Mouse (Mus musculus) lung, embryonic 16.5 days (tissue): ENCODE data around the gene Hba-a2. TPM values are rescaled to one million over a fixed set of nuclear protein-coding genes. Genes with fewer than 3 reads are reported as not detected.
A peak's percentile ranks its signal among the peaks of the same experiment; 100 is the strongest.
"Not testable (repeated sequence)": the region's sequence is repeated elsewhere in the genome, so short reads cannot be mapped to it uniquely, and the experiment has no call there.

Experiments used
- ATAC-seq: fragments of 200-750 bp; cut with Nextera tagmentation; 2 replicates; pipeline ENCODE4 v1.8.0; 2017; ENCODE audit warnings: low read depth, mild to moderate bottlenecking, moderate library complexity
- H3K27ac ChIP-seq: fragments of 300-500 bp; sonication (generic); 2 replicates; pipeline ENCODE4 v1.5.1; 2014; ENCODE audit warnings: mild to moderate bottlenecking, control low read depth, low read length
- H3K27me3 ChIP-seq: fragments of 300-500 bp; sonication (generic); 2 replicates; pipeline ENCODE4 v1.6.1; 2014; ENCODE audit warnings: low read depth, low read length, mixed read lengths; ENCODE audit not compliant: control insufficient read depth, insufficient read depth
- H3K36me3 ChIP-seq: fragments of 300-500 bp; sonication (generic); 2 replicates; pipeline ENCODE4 v1.6.1; 2014; ENCODE audit warnings: low read length; ENCODE audit not compliant: control insufficient read depth, insufficient read depth
- H3K4me1 ChIP-seq: fragments of 300-500 bp; sonication (generic); replicated peaks from 2 replicates; pipeline ENCODE4 v1.6.1; 2014; ENCODE audit warnings: low read length, mixed read lengths; ENCODE audit not compliant: control insufficient read depth, insufficient read depth
- H3K4me2 ChIP-seq: fragments of 300-500 bp; sonication (generic); 2 replicates; pipeline ENCODE4 v1.6.1; 2014; ENCODE audit warnings: low read depth, low read length, control low read depth
- H3K4me3 ChIP-seq: fragments of 300-500 bp; sonication (generic); 2 replicates; pipeline ENCODE4 v1.5.1; 2014; ENCODE audit warnings: mild to moderate bottlenecking, low read length, control low read depth
- H3K9ac ChIP-seq: fragments of 300-500 bp; sonication (generic); 2 replicates; pipeline ENCODE4 v1.6.1; 2014; ENCODE audit warnings: low read length, control low read depth
- H3K9me3 ChIP-seq: fragments of 300-500 bp; sonication (generic); 2 replicates; pipeline ENCODE4 v1.6.1; 2016; ENCODE audit warnings: low read length; ENCODE audit not compliant: control insufficient read depth
- WGBS: fragments of 180-500 bp; shearing (Covaris S2); extraction: QIAGEN DNeasy Blood & Tissue Kit; methylation state at CpG from one replicate; pipeline ENCODE4 v1.1.7; 2014; 5-methylcytosine and 5-hydroxymethylcytosine counted together
- polyA plus RNA-seq: library from polyadenylated mRNA; unstranded; fragments of >200 nt; fragmentation: Nextera tagmentation; extraction: Ambion mirVana; gene quantifications from 2 replicates; pipeline ENCODE4 v1.2.1, GENCODE M21; 2015

The Hba-a2 gene
- 22,746 and 25,203 TPM in 2 replicates for polyA plus RNA-seq

- not testable (repeated sequence) for H3K27me3 ChIP-seq, H3K4me2 ChIP-seq, H3K36me3 ChIP-seq, H3K9me3 ChIP-seq, H3K4me1 ChIP-seq, H3K27ac ChIP-seq, H3K4me3 ChIP-seq, H3K9ac ChIP-seq
- ATAC-seq: peak; percentile 26; the same call in 1 of the 2 replicates
- no CpG with 5 or more reads among the region's 4 CpGs for WGBS
Observed at GRCm38 (mm10) chr11:32296203-32296602, at the start of gene Hba-a2. Gene Hba-a2 (plus strand): TSS chr11:32296489.

DNA sequence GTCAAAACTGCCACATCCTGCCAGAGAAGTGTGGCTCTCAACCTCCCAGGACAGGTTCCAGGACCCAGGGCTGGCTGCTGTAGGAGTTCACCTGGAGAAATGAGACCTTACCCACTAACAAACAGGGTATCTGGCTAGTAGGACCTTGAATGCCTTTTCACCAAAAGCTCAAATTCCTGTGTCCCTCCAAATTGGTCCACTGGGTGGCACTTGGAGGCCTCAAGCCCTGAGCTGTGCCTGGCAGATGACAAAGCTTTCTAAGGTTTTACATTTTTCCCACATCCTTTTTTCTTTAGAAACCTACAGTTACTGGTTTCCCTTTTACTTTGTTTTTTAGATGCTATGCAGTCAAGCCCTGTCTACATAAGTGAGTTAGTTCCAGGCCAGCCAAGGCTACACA, 49.2 kb upstream of the Hba-a2 start:
- H3K9ac ChIP-seq: no peak overlapping the region
- peaks cover 5% of the 10 kb centered on the region; the same call in 1 of the 2 replicates for H3K36me3 ChIP-seq
- no peak overlapping the region for H3K4me3 ChIP-seq
- no peak for ATAC-seq
- no peaks in the 10 kb centered on the region for H3K4me1 ChIP-seq
- no peak overlapping the region for H3K27ac ChIP-seq
- no peak overlapping the region for H3K4me2 ChIP-seq
- no peaks in the 10 kb centered on the region for H3K9me3 ChIP-seq
- H3K27me3 ChIP-seq: no peaks in the 10 kb centered on the region

DNA sequence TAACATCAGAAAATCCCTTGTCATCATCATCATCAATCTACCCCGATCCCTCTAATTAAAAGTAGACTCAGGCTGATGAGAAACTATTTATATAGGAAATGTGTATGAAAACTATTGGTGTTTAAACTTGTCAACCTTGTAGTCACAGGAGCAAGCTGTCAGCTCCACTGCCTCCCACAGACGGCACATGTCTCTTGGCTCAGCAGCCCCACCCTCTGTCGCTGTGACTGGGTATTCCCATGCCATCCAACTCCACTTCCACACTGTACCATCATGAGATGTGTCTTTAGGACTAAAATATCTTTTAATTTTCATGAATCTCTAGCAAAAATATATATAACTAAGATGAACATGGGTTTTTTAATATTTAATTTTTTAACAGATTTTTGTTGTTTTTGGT, 47.9 kb upstream of the Hba-a2 start:
- Histone ChIP-seq H3K27me3 (no peaks in the 10 kb centered on the region), H3K36me3 (peaks cover 5% of the 10 kb centered on the region; the same call in 1 of the 2 replicates), H3K27ac (no peak overlapping the region), H3K4me2 (no peak overlapping the region), H3K4me3 (no peak overlapping the region), H3K4me1 (no peaks in the 10 kb centered on the region), H3K9me3 (no peaks in the 10 kb centered on the region), H3K9ac (no peak overlapping the region)
- 70% methylated on average over 3 of the region's 3 CpGs for WGBS
- ATAC-seq: no peak

GRCm38 (mm10) chr11:32250880-32251763, 45.2 kb upstream of the Hba-a2 start:
- Histone ChIP-seq H3K27me3 (no peaks in the 10 kb centered on the region), H3K4me2 (no peak overlapping the region), H3K9me3 (no peaks in the 10 kb centered on the region), H3K4me3 (no peak overlapping the region), H3K27ac (no peak overlapping the region), H3K9ac (no peak overlapping the region), H3K4me1 (no peaks in the 10 kb centered on the region), H3K36me3 (peaks cover 4% of the 10 kb centered on the region; the same call in 1 of the 2 replicates)
- ATAC-seq: no peak
- 82% methylated on average over 8 of the region's 8 CpGs for WGBS

GRCm38 (mm10) chr11:32253121-32253520, 43.2 kb upstream of the Hba-a2 start:
- ATAC-seq: no peak
- no peaks in the 10 kb centered on the region for H3K9me3 ChIP-seq
- no peaks in the 10 kb centered on the region for H3K4me1 ChIP-seq
- H3K4me3 ChIP-seq: no peak overlapping the region
- H3K4me2 ChIP-seq: no peak overlapping the region
- H3K36me3 ChIP-seq: peaks cover 4% of the 10 kb centered on the region; the same call in 1 of the 2 replicates
- no peaks in the 10 kb centered on the region for H3K27me3 ChIP-seq
- 93% methylated on average over 1 of the region's 1 CpGs for WGBS
- no peak overlapping the region for H3K27ac ChIP-seq
- no peak overlapping the region for H3K9ac ChIP-seq

GRCm38 (mm10) chr11:32256146-32256545, 40.1 kb upstream of the Hba-a2 start:
- no peak overlapping the region for H3K4me3 ChIP-seq
- no peak for ATAC-seq
- peaks cover 4% of the 10 kb centered on the region; the same call in 1 of the 2 replicates for H3K36me3 ChIP-seq
- H3K9ac ChIP-seq: no peak overlapping the region
- no peaks in the 10 kb centered on the region for H3K27me3 ChIP-seq
- no peak overlapping the region for H3K27ac ChIP-seq
- 97% methylated on average over 1 of the region's 1 CpGs for WGBS
- no peak overlapping the region for H3K4me2 ChIP-seq
- no peaks in the 10 kb centered on the region for H3K9me3 ChIP-seq
- H3K4me1 ChIP-seq: no peaks in the 10 kb centered on the region

DNA sequence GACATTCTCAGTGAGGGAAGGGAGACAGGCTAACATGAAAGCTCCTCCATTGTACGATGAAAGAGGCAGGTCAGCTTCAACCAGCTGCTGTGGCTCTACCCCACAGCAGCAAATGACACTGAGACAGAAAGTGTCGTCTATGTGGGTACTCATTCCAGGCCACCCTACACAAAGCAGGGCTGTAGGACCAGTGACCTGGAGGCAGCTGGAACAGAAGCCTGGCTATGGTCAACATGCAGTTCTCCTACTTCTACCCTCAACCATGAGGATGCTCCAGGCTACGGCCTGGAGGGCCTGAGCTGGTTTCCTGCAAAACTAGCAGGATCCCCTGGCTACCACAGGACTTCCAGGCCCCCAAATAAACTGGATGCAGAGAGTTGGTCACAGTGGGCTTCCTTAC, 39.7 kb upstream of the Hba-a2 start:
- ATAC-seq: no peak
- H3K4me2 ChIP-seq: no peak overlapping the region
- no peak overlapping the region for H3K9ac ChIP-seq
- H3K4me3 ChIP-seq: no peak overlapping the region
- 90% methylated on average over 3 of the region's 3 CpGs for WGBS
- no peak overlapping the region for H3K27ac ChIP-seq
- H3K27me3 ChIP-seq: no peaks in the 10 kb centered on the region
- no peaks in the 10 kb centered on the region for H3K4me1 ChIP-seq
- H3K9me3 ChIP-seq: no peaks in the 10 kb centered on the region
- peaks cover 4% of the 10 kb centered on the region; the same call in 1 of the 2 replicates for H3K36me3 ChIP-seq

- Histone ChIP-seq H3K9me3 (no peaks in the 10 kb centered on the region), H3K27me3 (no peaks in the 10 kb centered on the region), H3K4me1 (peaks cover 3% of the 10 kb centered on the region; the same call in 1 of the 2 replicates), H3K4me3 (no peak overlapping the region), H3K4me2 (no peak overlapping the region), H3K9ac (no peak overlapping the region), H3K27ac (no peak overlapping the region), H3K36me3 (peaks cover 4% of the 10 kb centered on the region; the same call in 1 of the 2 replicates)
- WGBS: 62% methylated on average over 10 of the region's 10 CpGs
- ATAC-seq: no peak
Observed at GRCm38 (mm10) chr11:32262674-32263415, 33.4 kb upstream of the Hba-a2 start.

- WGBS: 88% methylated on average over 3 of the region's 3 CpGs
- Histone ChIP-seq H3K4me3 (no peak overlapping the region), H3K9ac (no peak overlapping the region), H3K9me3 (no peaks in the 10 kb centered on the region), H3K27ac (no peak overlapping the region), H3K4me1 (peaks cover 7% of the 10 kb centered on the region), H3K27me3 (no peaks in the 10 kb centered on the region; the same call in 1 of the 2 replicates), H3K4me2 (no peak overlapping the region), H3K36me3 (peaks cover 4% of the 10 kb centered on the region; the same call in 1 of the 2 replicates)
- no peak for ATAC-seq
Observed at GRCm38 (mm10) chr11:32265117-32265738, 31.1 kb upstream of the Hba-a2 start.
